Mouse (Mus musculus): ENCODE measurements around the gene Eif2ak4. TPM values are rescaled to one million over a fixed set of nuclear protein-coding genes. Genes with fewer than 3 reads are reported as not detected.
A peak's percentile ranks its signal among the peaks of the same experiment; 100 is the strongest.

Eif2ak4 gene
- polyA plus RNA-seq, 1 experiment from 2014 or later = 9.8 TPM

- Histone ChIP-seq H3K4me3 (replicated peaks; ENCODE audit: low read length) (no peak overlapping the region), H3K4me2 (ENCODE audit: low read length) (0 out of 2 replicates have a peak overlapping the region, but pooled peaks have one; percentile 14), H3K27ac (ENCODE audit: low read length) (peak overlapping the region; percentile 48; the same call in 1 of the 2 replicates), H3K9ac (replicated peaks; ENCODE audit: low read depth, low read length) (0 out of 2 replicates have a peak overlapping the region, but pooled peaks have one; percentile 18), H3K27me3 (replicated peaks; ENCODE audit: control insufficient read depth, insufficient read depth, low read length) (no peaks in the 10 kb centered on the region), H3K9me3 (ENCODE audit: control insufficient read depth, low read length) (no peaks in the 10 kb centered on the region), H3K36me3 (ENCODE audit: control insufficient read depth, insufficient read depth) (no peaks in the 10 kb centered on the region), H3K4me1 (replicated peaks; ENCODE audit: control insufficient read depth, insufficient read depth, low read length) (peaks cover 8% of the 10 kb centered on the region)
- ATAC-seq = no peak
- WGBS = 43% methylated on average over 8 of the region's 8 CpGs
These were observed 121.4 kb downstream of the Eif2ak4 start for GRCm38 (mm10) chr2:118509688-118510446.

- no peaks in the 10 kb centered on the region for H3K36me3 ChIP-seq (ENCODE audit: control insufficient read depth, insufficient read depth)
- 27% methylated on average over 29 of the region's 29 CpGs for WGBS
- H3K4me3 ChIP-seq (replicated peaks; ENCODE audit: low read length) = no peak overlapping the region
- 0 out of 2 replicates have a peak overlapping the region, but pooled peaks have one; percentile 18 for H3K9ac ChIP-seq (replicated peaks; ENCODE audit: low read depth, low read length)
- peak; percentile 95 for ATAC-seq
- no peaks in the 10 kb centered on the region for H3K27me3 ChIP-seq (replicated peaks; ENCODE audit: control insufficient read depth, insufficient read depth, low read length)
- H3K4me1 ChIP-seq (replicated peaks; ENCODE audit: control insufficient read depth, insufficient read depth, low read length) = peaks cover 8% of the 10 kb centered on the region
- H3K4me2 ChIP-seq (ENCODE audit: low read length) = 0 out of 2 replicates have a peak overlapping the region, but pooled peaks have one; percentile 14
- H3K9me3 ChIP-seq (ENCODE audit: control insufficient read depth, low read length) = no peaks in the 10 kb centered on the region
- H3K27ac ChIP-seq (ENCODE audit: low read length) = peak overlapping the region; percentile 48; the same call in 1 of the 2 replicates
These were observed 122.3 kb downstream of the Eif2ak4 start for GRCm38 (mm10) chr2:118510447-118511310.

GRCm38 (mm10) chr2:118511779-118512417, 123.5 kb downstream of the Eif2ak4 start:
- WGBS = 60% methylated on average over 11 of the region's 11 CpGs
- Histone ChIP-seq H3K4me1 (replicated peaks; ENCODE audit: control insufficient read depth, insufficient read depth, low read length) (peaks cover 8% of the 10 kb centered on the region), H3K9ac (replicated peaks; ENCODE audit: low read depth, low read length) (no peak overlapping the region), H3K9me3 (ENCODE audit: control insufficient read depth, low read length) (no peaks in the 10 kb centered on the region), H3K36me3 (ENCODE audit: control insufficient read depth, insufficient read depth) (no peaks in the 10 kb centered on the region), H3K4me2 (ENCODE audit: low read length) (no peak overlapping the region), H3K27me3 (replicated peaks; ENCODE audit: control insufficient read depth, insufficient read depth, low read length) (no peaks in the 10 kb centered on the region), H3K4me3 (replicated peaks; ENCODE audit: low read length) (no peak overlapping the region), H3K27ac (ENCODE audit: low read length) (no peak overlapping the region)
- no peak for ATAC-seq

- Histone ChIP-seq H3K4me1 (replicated peaks; ENCODE audit: control insufficient read depth, insufficient read depth, low read length) (peaks cover 8% of the 10 kb centered on the region), H3K9me3 (ENCODE audit: control insufficient read depth, low read length) (no peaks in the 10 kb centered on the region), H3K9ac (replicated peaks; ENCODE audit: low read depth, low read length) (no peak overlapping the region), H3K4me3 (replicated peaks; ENCODE audit: low read length) (no peak overlapping the region), H3K27me3 (replicated peaks; ENCODE audit: control insufficient read depth, insufficient read depth, low read length) (no peaks in the 10 kb centered on the region), H3K4me2 (ENCODE audit: low read length) (no peak overlapping the region), H3K27ac (ENCODE audit: low read length) (no peak overlapping the region), H3K36me3 (ENCODE audit: control insufficient read depth, insufficient read depth) (no peaks in the 10 kb centered on the region)
- WGBS = 84% methylated on average over 16 of the region's 16 CpGs
- ATAC-seq = no peak
These were observed 124.3 kb downstream of the Eif2ak4 start for GRCm38 (mm10) chr2:118512418-118513377.

- no peak overlapping the region for H3K4me3 ChIP-seq (replicated peaks; ENCODE audit: low read length)
- H3K36me3 ChIP-seq (ENCODE audit: control insufficient read depth, insufficient read depth) = no peaks in the 10 kb centered on the region
- no peaks in the 10 kb centered on the region for H3K27me3 ChIP-seq (replicated peaks; ENCODE audit: control insufficient read depth, insufficient read depth, low read length)
- no peak overlapping the region for H3K9ac ChIP-seq (replicated peaks; ENCODE audit: low read depth, low read length)
- H3K27ac ChIP-seq (ENCODE audit: low read length) = no peak overlapping the region
- peaks cover 9% of the 10 kb centered on the region; the same call in 1 of the 2 replicates for H3K4me1 ChIP-seq (replicated peaks; ENCODE audit: control insufficient read depth, insufficient read depth, low read length)
- H3K4me2 ChIP-seq (ENCODE audit: low read length) = no peak overlapping the region
- ATAC-seq = peak; percentile 93
- no peaks in the 10 kb centered on the region for H3K9me3 ChIP-seq (ENCODE audit: control insufficient read depth, low read length)
- WGBS = 30% methylated on average over 9 of the region's 9 CpGs
These were observed 131.9 kb downstream of the Eif2ak4 start for GRCm38 (mm10) chr2:118520042-118520933.

GRCm38 (mm10) chr2:118522265-118522664, 133.8 kb downstream of the Eif2ak4 start:
- no peaks in the 10 kb centered on the region for H3K36me3 ChIP-seq (ENCODE audit: control insufficient read depth, insufficient read depth)
- H3K4me3 ChIP-seq (replicated peaks; ENCODE audit: low read length) = no peak overlapping the region
- 49% methylated on average over 2 of the region's 2 CpGs for WGBS
- ATAC-seq = no peak
- H3K9ac ChIP-seq (replicated peaks; ENCODE audit: low read depth, low read length) = no peak overlapping the region
- H3K27me3 ChIP-seq (replicated peaks; ENCODE audit: control insufficient read depth, insufficient read depth, low read length) = no peaks in the 10 kb centered on the region
- no peaks in the 10 kb centered on the region for H3K9me3 ChIP-seq (ENCODE audit: control insufficient read depth, low read length)
- H3K27ac ChIP-seq (ENCODE audit: low read length) = no peak overlapping the region
- H3K4me2 ChIP-seq (ENCODE audit: low read length) = no peak overlapping the region
- peaks cover 9% of the 10 kb centered on the region; the same call in 1 of the 2 replicates for H3K4me1 ChIP-seq (replicated peaks; ENCODE audit: control insufficient read depth, insufficient read depth, low read length)

- no peak overlapping the region for H3K4me3 ChIP-seq (replicated peaks; ENCODE audit: low read length)
- H3K36me3 ChIP-seq (ENCODE audit: control insufficient read depth, insufficient read depth) = no peaks in the 10 kb centered on the region
- no peak for ATAC-seq
- H3K4me1 ChIP-seq (replicated peaks; ENCODE audit: control insufficient read depth, insufficient read depth, low read length) = peaks cover 9% of the 10 kb centered on the region; the same call in 1 of the 2 replicates
- H3K27ac ChIP-seq (ENCODE audit: low read length) = no peak overlapping the region
- WGBS = 46% methylated on average over 5 of the region's 5 CpGs
- no peaks in the 10 kb centered on the region for H3K9me3 ChIP-seq (ENCODE audit: control insufficient read depth, low read length)
- H3K4me2 ChIP-seq (ENCODE audit: low read length) = no peak overlapping the region
- H3K9ac ChIP-seq (replicated peaks; ENCODE audit: low read depth, low read length) = no peak overlapping the region
- no peaks in the 10 kb centered on the region for H3K27me3 ChIP-seq (replicated peaks; ENCODE audit: control insufficient read depth, insufficient read depth, low read length)
These were observed 134.8 kb downstream of the Eif2ak4 start for GRCm38 (mm10) chr2:118523163-118523730.
